Mouse (Mus musculus) cerebellum, adult 18-20 months (tissue): Measurements from ENCODE around the gene Dock3.
A peak's percentile ranks its signal among the peaks of the same experiment; 100 is the strongest.
"Not testable (repeated sequence)": the region's sequence is repeated elsewhere in the genome, so short reads cannot be mapped to it uniquely, and the experiment has no call there.

Source experiments
- DNase-seq, 2 experiments: peaks; one replicate each; pipeline ENCODE4 v3.0.0; 2021

Dock3 gene

GRCm38 (mm10) chr9:107255596-107255995 is 23.9 kb upstream of the Dock3 start:
- DNase-seq, result peak; percentile 65 to 72

GRCm38 (mm10) chr9:107254925-107255324 is 23.2 kb upstream of the Dock3 start:
- peak; percentile 43 to 61 for DNase-seq

GRCm38 (mm10) chr9:107254476-107254875 is 22.8 kb upstream of the Dock3 start:
- DNase-seq, result peak; percentile 81 to 82

GRCm38 (mm10) chr9:107252164-107252563 is 20.5 kb upstream of the Dock3 start:
- peak; percentile 59 to 62 for DNase-seq

- DNase-seq, result no peak
Measured at GRCm38 (mm10) chr9:107250416-107251337, 19.0 kb upstream of the Dock3 start.

- DNase-seq, result no peak
Measured at GRCm38 (mm10) chr9:107249154-107249553, 17.4 kb upstream of the Dock3 start.

- DNase-seq, result peak; percentile 35 to 62
Measured at GRCm38 (mm10) chr9:107246170-107246569, 14.5 kb upstream of the Dock3 start.

GRCm38 (mm10) chr9:107245311-107245710 is 13.6 kb upstream of the Dock3 start:
- DNase-seq, result no peak

- no peak for DNase-seq
Measured at GRCm38 (mm10) chr9:107236151-107236550, 4.4 kb upstream of the Dock3 start.

- no peak for DNase-seq
Measured at GRCm38 (mm10) chr9:107235261-107235660, 3.6 kb upstream of the Dock3 start.

GRCm38 (mm10) chr9:107232140-107232539 is 431 bp upstream of the Dock3 start:
- DNase-seq, result no peak

GRCm38 (mm10) chr9:107230991-107231538 is 644 bp downstream of the Dock3 start:
- peak; percentile 81 to 92 for DNase-seq

GRCm38 (mm10) chr9:107224597-107224996 is 7.1 kb downstream of the Dock3 start:
- DNase-seq, result peak; percentile 28 to 41

- DNase-seq, result not testable (repeated sequence)
Measured at GRCm38 (mm10) chr9:107174831-107175230, 56.9 kb downstream of the Dock3 start.

GRCm38 (mm10) chr9:107165792-107166191 is 65.9 kb downstream of the Dock3 start:
- DNase-seq, result no peak

GRCm38 (mm10) chr9:107164825-107165224 is 66.9 kb downstream of the Dock3 start:
- no peak for DNase-seq

GRCm38 (mm10) chr9:107156388-107156787 is 75.3 kb downstream of the Dock3 start:
- not testable (repeated sequence) for DNase-seq

- peak; percentile 59 to 65 for DNase-seq
Measured at GRCm38 (mm10) chr9:107112791-107113190, 118.9 kb downstream of the Dock3 start.

GRCm38 (mm10) chr9:107112056-107112455 is 119.7 kb downstream of the Dock3 start:
- DNase-seq, result peak; percentile 38 to 52

- DNase-seq, result no peak
Measured at GRCm38 (mm10) chr9:107099487-107099886, 132.2 kb downstream of the Dock3 start.

- not testable (repeated sequence) for DNase-seq
Measured at GRCm38 (mm10) chr9:107089451-107089850, 142.3 kb downstream of the Dock3 start.

- peak; percentile 67 to 71 for DNase-seq
Measured at GRCm38 (mm10) chr9:107087531-107087930, 144.2 kb downstream of the Dock3 start.

GRCm38 (mm10) chr9:107037947-107038346 is 193.8 kb downstream of the Dock3 start:
- peak in 1 of 2 experiments; percentile 22 for DNase-seq

- peak; percentile 52 to 54 for DNase-seq
Measured at GRCm38 (mm10) chr9:107027586-107027985, 204.1 kb downstream of the Dock3 start.
